Mouse (Mus musculus): ENCODE data around the gene Vav1. TPM values are rescaled to one million over a fixed set of nuclear protein-coding genes. Genes with fewer than 3 reads are reported as not detected.
A peak's percentile ranks its signal among the peaks of the same experiment; 100 is the strongest.

Gene Vav1
- total RNA-seq, 1 experiment from 2014 or later, result 297 TPM

DNA sequence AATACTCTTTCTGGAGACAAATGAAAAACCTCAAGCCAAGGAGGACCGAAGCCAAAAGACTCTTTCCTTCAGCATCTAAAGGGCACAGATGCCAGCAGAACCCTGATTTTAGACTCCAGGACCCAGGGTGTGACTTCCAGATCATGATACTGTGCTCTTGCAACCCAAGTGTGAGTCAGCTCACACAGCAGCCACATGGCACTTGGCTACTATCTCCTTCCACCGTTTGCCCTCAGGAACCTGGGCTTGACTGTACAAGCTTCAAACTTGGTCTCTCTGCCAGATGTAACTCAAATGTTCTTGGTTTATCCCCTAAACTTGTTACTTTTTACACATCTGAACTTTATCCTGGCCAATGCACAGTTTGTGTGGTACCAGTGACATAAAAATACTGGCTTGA, 68.9 kb downstream of the Vav1 start:
- no peak for ATAC-seq (replicated peaks in 1 of 2; ENCODE audit: insufficient read depth in 1 of 2, low FRiP score in 2 of 2, low TSS enrichment in 1 of 2, low read depth in 1 of 2, poor library complexity in 2 of 2, severe bottlenecking in 2 of 2)

DNA sequence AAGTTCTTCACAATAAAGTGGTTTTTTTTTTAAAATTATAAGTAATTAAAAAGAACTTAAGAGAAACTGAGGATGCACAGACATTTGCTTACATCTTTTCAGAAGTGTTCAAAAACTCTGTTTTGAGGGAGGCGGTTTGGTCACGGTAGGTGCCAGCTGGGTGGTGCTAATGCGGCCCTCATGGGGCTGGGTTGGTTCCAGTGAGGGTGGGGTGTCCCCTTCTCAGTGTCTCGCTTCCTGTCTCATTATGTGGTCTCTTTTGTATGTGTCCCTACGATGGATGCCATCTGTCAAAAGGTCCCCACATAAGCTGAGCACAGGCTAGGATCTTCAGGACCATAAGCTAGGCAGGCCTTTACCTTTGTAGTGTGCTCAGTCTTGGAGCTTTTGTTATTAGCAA, 70.2 kb downstream of the Vav1 start:
- no peak for ATAC-seq (replicated peaks in 1 of 2; ENCODE audit: insufficient read depth in 1 of 2, low FRiP score in 2 of 2, low TSS enrichment in 1 of 2, low read depth in 1 of 2, poor library complexity in 2 of 2, severe bottlenecking in 2 of 2)

DNA sequence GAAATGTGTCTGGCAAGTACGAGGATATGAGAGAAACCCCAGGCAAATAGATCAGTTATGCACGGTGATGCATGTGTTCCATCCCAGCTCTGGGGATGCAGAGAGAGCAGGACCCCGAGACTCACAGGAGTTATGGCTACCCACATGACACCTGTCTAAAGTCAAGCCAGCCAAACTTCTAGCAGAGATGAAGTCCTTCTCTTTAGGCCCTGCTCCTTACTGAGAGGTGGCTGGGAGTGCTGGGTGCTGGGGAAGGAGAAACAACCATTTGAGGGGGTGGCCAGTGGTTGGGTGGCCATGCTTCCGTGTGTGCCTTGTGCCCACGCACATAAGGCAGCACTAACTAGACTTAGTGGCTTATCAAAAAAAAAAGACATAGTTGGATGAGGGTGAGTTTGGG, 71.3 kb downstream of the Vav1 start:
- no peak for ATAC-seq (replicated peaks in 1 of 2; ENCODE audit: insufficient read depth in 1 of 2, low FRiP score in 2 of 2, low TSS enrichment in 1 of 2, low read depth in 1 of 2, poor library complexity in 2 of 2, severe bottlenecking in 2 of 2)

DNA sequence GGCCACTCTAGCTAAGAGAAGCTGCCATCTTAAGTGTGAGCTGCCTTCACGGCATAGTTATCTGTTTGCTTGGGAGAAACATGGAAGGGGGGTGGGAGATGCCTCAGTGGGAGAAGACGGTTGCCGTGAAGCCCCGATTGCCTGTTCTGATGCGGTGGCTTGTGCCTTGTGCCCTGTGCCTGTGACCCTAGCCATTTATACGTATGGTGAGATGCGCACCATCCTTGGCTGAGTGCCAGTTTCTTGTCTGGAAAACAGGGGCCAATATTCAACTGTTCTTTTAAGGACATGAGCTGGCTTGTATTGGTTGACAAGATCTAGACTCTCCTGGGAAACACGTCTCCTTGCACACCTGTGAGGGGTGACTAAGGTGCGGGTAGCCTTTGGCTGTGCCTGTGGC, 72.2 kb downstream of the Vav1 start:
- ATAC-seq (replicated peaks in 1 of 2; ENCODE audit: insufficient read depth in 1 of 2, low FRiP score in 2 of 2, low TSS enrichment in 1 of 2, low read depth in 1 of 2, poor library complexity in 2 of 2, severe bottlenecking in 2 of 2), result no peak

DNA sequence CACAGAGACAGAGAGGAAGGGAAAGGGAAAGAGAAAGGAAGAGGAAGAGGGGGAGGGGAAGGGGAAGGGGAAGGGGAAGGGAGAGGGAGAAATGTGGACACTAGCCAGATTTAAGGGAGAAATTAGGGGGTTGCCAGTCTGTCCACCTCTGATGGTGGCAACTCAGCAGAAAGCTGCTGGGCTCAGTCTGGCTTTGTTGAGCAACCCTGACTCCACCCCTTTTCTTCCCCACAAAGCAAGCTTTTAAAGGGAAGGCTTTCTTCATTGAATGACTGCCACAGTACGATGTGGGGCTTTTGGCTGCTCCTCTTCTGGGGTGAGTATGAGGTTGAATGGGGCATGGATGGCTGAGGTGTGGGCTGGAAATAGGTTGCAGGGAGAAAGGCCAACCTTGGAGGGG, 79.5 kb downstream of the Vav1 start, which contains the start of gene Adgre1:
Gene Adgre1, plus strand, starts transcription at position 251 of the 400 bp plus-strand sequence.
- peak; percentile 75 to 93 for ATAC-seq (replicated peaks in 1 of 2; ENCODE audit: insufficient read depth in 1 of 2, low FRiP score in 2 of 2, low TSS enrichment in 1 of 2, low read depth in 1 of 2, poor library complexity in 2 of 2, severe bottlenecking in 2 of 2)

DNA sequence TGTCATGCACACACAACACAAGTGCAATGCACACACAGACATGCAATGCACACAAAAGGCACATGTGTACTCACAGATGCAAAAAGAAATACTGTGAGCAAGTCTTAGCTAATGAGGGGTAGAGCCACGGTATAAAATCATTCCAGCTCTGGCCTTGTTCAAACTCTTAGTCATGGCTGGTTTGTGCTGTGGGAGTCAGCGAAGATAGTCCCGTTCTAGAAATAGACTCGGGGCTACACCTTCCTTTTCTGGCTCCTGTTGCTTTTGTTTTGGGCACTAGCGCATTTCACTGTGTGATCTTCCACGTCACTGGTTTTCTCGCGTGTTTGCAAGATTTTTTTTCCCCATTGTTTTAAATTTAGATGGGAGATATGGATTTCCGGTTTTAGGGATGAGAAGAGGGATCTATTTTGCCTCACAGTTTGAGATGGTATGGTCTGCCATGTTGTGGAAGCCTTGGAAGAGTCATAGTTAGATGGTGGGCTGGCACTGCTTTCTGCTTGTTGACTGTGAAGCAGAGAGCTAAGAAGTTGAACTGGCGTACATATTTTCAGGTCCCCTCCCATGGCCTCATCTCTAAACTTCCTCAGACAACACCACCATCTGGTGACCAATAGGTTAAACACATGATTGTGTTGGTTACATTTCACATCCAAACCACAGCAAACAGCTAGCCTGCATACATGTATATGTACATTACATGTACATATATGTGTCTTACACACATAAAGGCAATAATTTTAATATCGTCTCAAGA, 80.8 kb downstream of the Vav1 start:
- ATAC-seq (replicated peaks in 1 of 2; ENCODE audit: insufficient read depth in 1 of 2, low FRiP score in 2 of 2, low TSS enrichment in 1 of 2, low read depth in 1 of 2, poor library complexity in 2 of 2, severe bottlenecking in 2 of 2), result no peak

Other genes with a start within 250 kb of the Vav1 start
- gene Khsrp, start 247.6 kb upstream of the Vav1 start, total RNA-seq (2017), result 67.1 and 94.5 TPM in 2 replicates
- gene Slc25a41, start 237.4 kb upstream of the Vav1 start, total RNA-seq (2017), result not detected in 2 replicates
- gene Crb3, start 220.0 kb upstream of the Vav1 start, total RNA-seq (2017), result 0.56 TPM in 1 of 2 replicates, not detected in the other
- gene Slc25a23, start 219.2 kb upstream of the Vav1 start, total RNA-seq (2017), result 5.1 and 9.7 TPM in 2 replicates
- 21.1 and 24.2 TPM in 2 replicates for gene Dennd1c, start 200.6 kb upstream of the Vav1 start, total RNA-seq (2017)
- 0.30 TPM in 1 of 2 replicates, not detected in the other for gene Tubb4a, start 191.3 kb upstream of the Vav1 start, total RNA-seq (2017)
- gene Tnfsf9, start 173.8 kb upstream of the Vav1 start, total RNA-seq (2017), result 2.5 and 2.8 TPM in 2 replicates
- gene Cd70, start 129.3 kb upstream of the Vav1 start, total RNA-seq (2017), result 0.75 TPM in 1 of 2 replicates, not detected in the other
- 12.3 and 13.3 TPM in 2 replicates for gene Tnfsf14, start 84.9 kb upstream of the Vav1 start, total RNA-seq (2017)
- gene C3, start 51.0 kb upstream of the Vav1 start, total RNA-seq (2017), result 28.0 and 125 TPM in 2 replicates
- gene Gpr108, start 30.7 kb upstream of the Vav1 start, total RNA-seq (2017), result 14.9 and 19.1 TPM in 2 replicates
- gene Trip10, start 29.6 kb upstream of the Vav1 start, total RNA-seq (2017), result 9.4 and 17.9 TPM in 2 replicates
- 3.5 and 5.6 TPM in 2 replicates for gene Adgre1, start 79.6 kb downstream of the Vav1 start, total RNA-seq (2017)

All from hematopoietic stem cell, adult 5-6 weeks (primary cell).